Mouse (Mus musculus): Measurements from ENCODE around the gene Dnah6.

DNA sequence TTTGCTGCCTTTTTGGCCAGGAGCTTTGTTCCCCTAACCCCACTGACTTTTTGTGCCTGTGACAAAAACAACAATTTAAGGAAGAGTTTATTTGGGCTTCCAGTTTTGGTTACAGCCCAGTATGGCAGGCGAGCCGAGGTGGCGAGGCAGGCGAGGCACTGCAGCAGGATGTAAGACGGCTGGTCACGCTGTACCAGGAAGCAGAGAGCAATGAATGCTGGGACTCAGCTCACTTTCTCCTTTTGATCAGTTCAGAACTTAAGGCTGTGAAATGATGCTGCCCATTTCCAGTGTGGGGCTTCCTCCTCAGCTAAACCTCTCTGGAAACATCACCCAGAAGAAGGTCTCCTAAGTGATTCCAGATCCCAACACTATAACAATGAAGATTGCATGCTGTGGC, 239.6 kb downstream of the Dnah6 start:
- TF ChIP-seq CTCF (IDR thresholded peaks at IDR 0.05; ENCODE audit: insufficient read depth, low read depth, low read length) (no peak), POLR2A (IDR thresholded peaks at IDR 0.05; ENCODE audit: insufficient read depth, low read depth, low read length) (no peak)

All from olfactory bulb, adult 2 months (tissue).